Comparison of ENCODE assay signal across 12 mouse cellular contexts in genomic region chr11:77914598-77915260, GRCm38 (mm10). TPM values are rescaled to one million over a fixed set of nuclear protein-coding genes. Genes with fewer than 3 reads are reported as not detected.
A peak's percentile ranks its signal among the peaks of the same experiment; 100 is the strongest.
DNase-seq lines count a peak whose midpoint lies in the region; ATAC-seq lines count a peak whose summit lies in the region.
"Had no signal": no experiment of that assay in that cellular context is flagged by ENCODE, and none has a peak within 500 bp of the region (broad histone marks: within the 10 kb centered on the region; RNA-seq: fewer than 3 reads in every experiment).

No protein-coding gene starts in this region.

- no peaks in the 10 kb centered on the region for H3K9me3 ChIP-seq in kidney, embryonic 15.5 days (replicated peaks)
- H3K9me3 ChIP-seq in forebrain, embryonic 12.5 days, result no peaks in the 10 kb centered on the region
- no peaks in the 10 kb centered on the region for H3K9me3 ChIP-seq in intestine, embryonic 15.5 days
- no peaks in the 10 kb centered on the region for H3K9me3 ChIP-seq in neural tube, embryonic 13.5 days
- H3K9me3 ChIP-seq: megakaryocyte, embryonic 14.5 days had no signal

- WGBS in kidney, embryonic 15.5 days, result 1% methylated on average over 32 of the region's 32 CpGs
- 3% methylated on average over 32 of the region's 32 CpGs for WGBS in forebrain, embryonic 12.5 days
- 5% methylated on average over 32 of the region's 32 CpGs for WGBS in intestine, embryonic 15.5 days
- 3% methylated on average over 31 of the region's 32 CpGs for WGBS in neural tube, embryonic 13.5 days

- peak overlapping the region; percentile 20; the same call in 1 of the 2 replicates for H3K4me2 ChIP-seq in kidney, embryonic 15.5 days
- peak overlapping the region; percentile 44 for H3K4me2 ChIP-seq in forebrain, embryonic 12.5 days
- H3K4me2 ChIP-seq in intestine, embryonic 15.5 days (replicated peaks), result peak overlapping the region; percentile 44
- H3K4me2 ChIP-seq in neural tube, embryonic 13.5 days, result peak overlapping the region; percentile 36

- H3K9ac ChIP-seq in kidney, embryonic 15.5 days, result no peak overlapping the region
- H3K9ac ChIP-seq in forebrain, embryonic 12.5 days, result peak overlapping the region; percentile 38
- no peak overlapping the region for H3K9ac ChIP-seq in intestine, embryonic 15.5 days
- H3K9ac ChIP-seq in neural tube, embryonic 13.5 days, result peak overlapping the region; percentile 52; the same call in 1 of the 2 replicates

- DNase-seq in kidney, adult 8-10 months, result no peak
- DNase-seq in right cerebral cortex, postnatal 10 days (ENCODE audit: low spot score in 2 of 2), result no peak
- no peak for DNase-seq in layer of hippocampus, postnatal 10 days (ENCODE audit: low spot score in 2 of 2)
- no peak for DNase-seq in thymus, postnatal 36 days
- DNase-seq: cerebellum, adult 11 months; kidney, postnatal 14 days; liver had no signal

- no peak for ATAC-seq in kidney, embryonic 15.5 days (replicated peaks; ENCODE audit: low FRiP score)
- ATAC-seq in forebrain, embryonic 12.5 days (ENCODE audit: low FRiP score), result 0 out of 2 replicates have a peak, but pooled peaks have one; percentile 44
- no peak for ATAC-seq in intestine, embryonic 15.5 days
- ATAC-seq in neural tube, embryonic 13.5 days (ENCODE audit: low read depth), result peak; percentile 45; the same call in 1 of the 2 replicates

- H3K27me3 ChIP-seq in kidney, embryonic 15.5 days, result peaks cover 67% of the 10 kb centered on the region
- H3K27me3 ChIP-seq in forebrain, embryonic 12.5 days, result peaks cover 60% of the 10 kb centered on the region
- H3K27me3 ChIP-seq in intestine, embryonic 15.5 days (replicated peaks), result peaks cover 17% of the 10 kb centered on the region
- peaks cover 83% of the 10 kb centered on the region for H3K27me3 ChIP-seq in neural tube, embryonic 13.5 days

- peaks cover 4% of the 10 kb centered on the region; the same call in 1 of the 2 replicates for H3K4me1 ChIP-seq in kidney, embryonic 15.5 days
- H3K4me1 ChIP-seq in forebrain, embryonic 12.5 days, result peaks cover 27% of the 10 kb centered on the region
- no peaks in the 10 kb centered on the region for H3K4me1 ChIP-seq in intestine, embryonic 15.5 days (replicated peaks)
- peaks cover 18% of the 10 kb centered on the region for H3K4me1 ChIP-seq in neural tube, embryonic 13.5 days (replicated peaks)
- H3K4me1 ChIP-seq: megakaryocyte, embryonic 14.5 days had no signal

- H3K36me3 ChIP-seq in kidney, embryonic 15.5 days, result no peaks in the 10 kb centered on the region
- H3K36me3 ChIP-seq in forebrain, embryonic 12.5 days (replicated peaks), result no peaks in the 10 kb centered on the region
- no peaks in the 10 kb centered on the region for H3K36me3 ChIP-seq in intestine, embryonic 15.5 days
- no peaks in the 10 kb centered on the region for H3K36me3 ChIP-seq in neural tube, embryonic 13.5 days

- no peak overlapping the region for H3K4me3 ChIP-seq in kidney, embryonic 15.5 days (replicated peaks)
- peak overlapping the region; percentile 19; the same call in 1 of the 2 replicates for H3K4me3 ChIP-seq in forebrain, embryonic 12.5 days (replicated peaks)
- H3K4me3 ChIP-seq in intestine, embryonic 15.5 days (replicated peaks), result no peak overlapping the region
- no peak overlapping the region for H3K4me3 ChIP-seq in neural tube, embryonic 13.5 days
- H3K4me3 ChIP-seq: megakaryocyte, embryonic 14.5 days had no signal

- H3K27ac ChIP-seq in kidney, embryonic 15.5 days, result no peak overlapping the region
- H3K27ac ChIP-seq in forebrain, embryonic 12.5 days, result 0 out of 2 replicates have a peak overlapping the region, but pooled peaks have one; percentile 9
- no peak overlapping the region for H3K27ac ChIP-seq in intestine, embryonic 15.5 days
- H3K27ac ChIP-seq in neural tube, embryonic 13.5 days (replicated peaks), result peak overlapping the region; percentile 54

RNA-seq across cellular contexts. Expression of gene Sez6, which starts 15.9 kb away (rescaled TPM):
- 0.44 TPM in 1 of 2 replicates, not detected in the other for polyA plus RNA-seq in kidney, embryonic 15.5 days (2015; fragmentation: Nextera tagmentation; extraction: Ambion mirVana)
- 54.0 and 62.2 TPM in 2 replicates for polyA plus RNA-seq in forebrain, embryonic 12.5 days (2016; fragmentation: Nextera tagmentation; extraction: Ambion mirVana)
- polyA plus RNA-seq in intestine, embryonic 15.5 days (2015; fragmentation: Nextera tagmentation; extraction: Ambion mirVana), result 0.95 and 1.2 TPM in 2 replicates
- polyA plus RNA-seq in neural tube, embryonic 13.5 days (2015; fragmentation: Nextera tagmentation; extraction: Ambion mirVana), result 95.2 and 104 TPM in 2 replicates
- total RNA-seq in layer of hippocampus, postnatal 10 days (2021), result 100 to 1,000 TPM; 215 to 221 TPM

RNA-seq across cellular contexts. Expression of gene Pipox, which starts 20.8 kb away (rescaled TPM):
- 8.7 and 10.8 TPM in 2 replicates for polyA plus RNA-seq in kidney, embryonic 15.5 days (2015; fragmentation: Nextera tagmentation; extraction: Ambion mirVana)
- polyA plus RNA-seq in forebrain, embryonic 12.5 days (2016; fragmentation: Nextera tagmentation; extraction: Ambion mirVana), result 14.5 and 16.5 TPM in 2 replicates
- polyA plus RNA-seq in intestine, embryonic 15.5 days (2015; fragmentation: Nextera tagmentation; extraction: Ambion mirVana), result 29.8 and 36.1 TPM in 2 replicates
- 4.1 and 6.1 TPM in 2 replicates for polyA plus RNA-seq in neural tube, embryonic 13.5 days (2015; fragmentation: Nextera tagmentation; extraction: Ambion mirVana)
- 1 to 10 TPM; 1.5 to 1.9 TPM for total RNA-seq in layer of hippocampus, postnatal 10 days (2021)

Comparison
In these comparisons a context has a peak if more than half of its experiments do, and no peak if none do; other contexts are left out.
1. ATAC-seq: peak in forebrain, embryonic 12.5 days (single experiment) and neural tube, embryonic 13.5 days (single experiment); none in kidney, embryonic 15.5 days (single experiment) and intestine, embryonic 15.5 days (single experiment).
2. H3K27ac ChIP-seq: peak in forebrain, embryonic 12.5 days (single experiment) and neural tube, embryonic 13.5 days (single experiment); none in kidney, embryonic 15.5 days (single experiment) and intestine, embryonic 15.5 days (single experiment).
3. H3K9ac ChIP-seq: peak in forebrain, embryonic 12.5 days (single experiment) and neural tube, embryonic 13.5 days (single experiment); none in kidney, embryonic 15.5 days (single experiment) and intestine, embryonic 15.5 days (single experiment).
4. RNA of gene Sez6, which starts 15.9 kb away (polyA plus RNA-seq): 95.2 to 104 TPM in neural tube, embryonic 13.5 days and 54.0 to 62.2 TPM in forebrain, embryonic 12.5 days; 0.95 to 1.2 TPM in intestine, embryonic 15.5 days and 0.44 TPM in kidney, embryonic 15.5 days; every median in the first group is over 10 times any median in the second.
5. Peak in every context shown above with its lines, with median percentiles within 50 percentile points of each other: H3K4me2 ChIP-seq.